Mouse (Mus musculus): Measurements from ENCODE around the gene Vsig10.

GRCm38 (mm10) chr5:117357478-117358247 is 38.8 kb downstream of the Vsig10 start:
- TF ChIP-seq CTCF (IDR thresholded peaks at IDR 0.05; ENCODE audit: low read depth, low read length) (no peak), POLR2A (IDR thresholded peaks at IDR 0.05; ENCODE audit: borderline replicate concordance, low read depth, low read length) (no peak)

Data from bone marrow macrophage, adult 2 months (primary cell).